Mouse (Mus musculus) heart, embryonic 14.5 days (tissue): ENCODE data around the gene Psmd5. TPM values are rescaled to one million over a fixed set of nuclear protein-coding genes. Genes with fewer than 3 reads are reported as not detected.

ENCODE experiments used
- ATAC-seq: fragments of 200-750 bp; cut with Nextera tagmentation; 2 replicates; pipeline ENCODE4 v1.8.0; 2017; ENCODE audit warnings: low read depth, moderate TSS enrichment; ENCODE audit not compliant: insufficient number of reproducible peaks, insufficient read depth, low FRiP score
- H3K27ac ChIP-seq, 2 experiments: fragments of 200-500 bp in 1 of 2; fragments of 300-500 bp in 1 of 2; sonication (generic) in 1 of 2; replicated peaks in 1 of 2; 2 replicates each; pipeline ENCODE4 v1.5.1; 2012 to 2014; ENCODE audit warnings: low read depth in 2 of 2, low read length in 2 of 2, control low read depth in 1 of 2, mild to moderate bottlenecking in 1 of 2, mixed read lengths in 1 of 2; ENCODE audit not compliant: control insufficient read depth in 1 of 2, insufficient read depth in 1 of 2
- H3K27me3 ChIP-seq: fragments of 300-500 bp; sonication (generic); 2 replicates; pipeline ENCODE4 v1.6.1; 2014; ENCODE audit warnings: mild to moderate bottlenecking, low read length, control low read depth; ENCODE audit not compliant: control insufficient read depth, insufficient read depth
- H3K36me3 ChIP-seq: fragments of 300-500 bp; sonication (generic); 2 replicates; pipeline ENCODE4 v1.6.1; 2014; ENCODE audit warnings: mild to moderate bottlenecking, control low read depth, low read length, mixed read lengths; ENCODE audit not compliant: control insufficient read depth, insufficient read depth
- H3K4me1 ChIP-seq, 2 experiments: fragments of 200-500 bp in 1 of 2; fragments of 300-500 bp in 1 of 2; sonication (generic) in 1 of 2; 2 replicates each; pipeline ENCODE4 v1.6.1; 2012 to 2014; ENCODE audit warnings: low read length in 2 of 2, control low read depth in 1 of 2, mixed read lengths in 1 of 2; ENCODE audit not compliant: control insufficient read depth in 2 of 2, insufficient read depth in 2 of 2
- H3K4me2 ChIP-seq: fragments of 300-500 bp; sonication (generic); 2 replicates; pipeline ENCODE4 v1.6.1; 2014; ENCODE audit warnings: mild to moderate bottlenecking, low read length
- H3K4me3 ChIP-seq, 2 experiments: fragments of 200-500 bp in 1 of 2; fragments of 300-500 bp in 1 of 2; sonication (generic) in 1 of 2; 2 replicates each; pipeline ENCODE4 v1.5.1; 2012 to 2014; ENCODE audit warnings: low read length in 2 of 2, mild to moderate bottlenecking in 2 of 2, control low read depth in 1 of 2, low read depth in 1 of 2, moderate library complexity in 1 of 2; ENCODE audit not compliant: control insufficient read depth in 1 of 2, insufficient read depth in 1 of 2
- H3K9ac ChIP-seq: fragments of 300-500 bp; sonication (generic); 2 replicates; pipeline ENCODE4 v1.6.1; 2014; ENCODE audit warnings: mild to moderate bottlenecking, low read length
- H3K9me3 ChIP-seq: fragments of 300-500 bp; sonication (generic); 2 replicates; pipeline ENCODE4 v1.6.1; 2016; ENCODE audit warnings: low read length, control low read depth; ENCODE audit not compliant: control insufficient read depth
- WGBS: fragments of 180-500 bp; shearing (Covaris S2); extraction: QIAGEN DNeasy Blood & Tissue Kit; methylation state at CpG from one replicate; pipeline ENCODE4 v1.1.7; 2014; 5-methylcytosine and 5-hydroxymethylcytosine counted together
- polyA plus RNA-seq: library from polyadenylated mRNA; unstranded; fragments of >200 nt; fragmentation: Nextera tagmentation; extraction: Ambion mirVana; gene quantifications from 2 replicates; pipeline ENCODE4 v1.2.1, GENCODE M21; 2014

Psmd5 gene
- polyA plus RNA-seq, 1 experiment from 2014 or later: 59.2 TPM

GRCm38 (mm10) chr2:34903191-34903590 lies 28.4 kb upstream of the Psmd5 start:
- Histone ChIP-seq H3K36me3 (no peaks in the 10 kb centered on the region), H3K27me3 (no peaks in the 10 kb centered on the region), H3K9ac (no peak overlapping the region), H3K4me1 (peaks cover 13 to 14% of the 10 kb centered on the region in 2 experiments), H3K4me3 (no peak overlapping the region), H3K9me3 (no peaks in the 10 kb centered on the region), H3K4me2 (no peak overlapping the region), H3K27ac (no peak overlapping the region)
- WGBS: 77% methylated on average over 7 of the region's 7 CpGs
- ATAC-seq: no peak

GRCm38 (mm10) chr2:34902731-34903130 lies 28.0 kb upstream of the Psmd5 start:
- Histone ChIP-seq H3K27me3 (no peaks in the 10 kb centered on the region), H3K4me3 (no peak overlapping the region), H3K9me3 (no peaks in the 10 kb centered on the region), H3K4me2 (no peak overlapping the region), H3K9ac (no peak overlapping the region), H3K36me3 (no peaks in the 10 kb centered on the region), H3K27ac (no peak overlapping the region), H3K4me1 (peaks cover 13 to 14% of the 10 kb centered on the region in 2 experiments)
- ATAC-seq: no peak
- 83% methylated on average over 6 of the region's 6 CpGs for WGBS

- no peak for ATAC-seq
- Histone ChIP-seq H3K4me2 (no peak overlapping the region), H3K36me3 (no peaks in the 10 kb centered on the region; the same call in 1 of the 2 replicates), H3K9ac (no peak overlapping the region), H3K27me3 (no peaks in the 10 kb centered on the region), H3K9me3 (no peaks in the 10 kb centered on the region), H3K4me1 (peaks cover 13 to 14% of the 10 kb centered on the region in 2 experiments), H3K27ac (no peak overlapping the region), H3K4me3 (no peak overlapping the region)
- WGBS: 74% methylated on average over 4 of the region's 4 CpGs
These were observed 27.0 kb upstream of the Psmd5 start for GRCm38 (mm10) chr2:34901726-34902125.

GRCm38 (mm10) chr2:34900412-34900811 lies 25.6 kb upstream of the Psmd5 start:
- H3K4me1 ChIP-seq: peaks cover 11 to 13% of the 10 kb centered on the region in 2 experiments
- no peaks in the 10 kb centered on the region; the same call in 1 of the 2 replicates for H3K36me3 ChIP-seq
- no peak overlapping the region for H3K9ac ChIP-seq
- ATAC-seq: no peak
- no peaks in the 10 kb centered on the region for H3K27me3 ChIP-seq
- 85% methylated on average over 1 of the region's 1 CpGs for WGBS
- H3K9me3 ChIP-seq: no peaks in the 10 kb centered on the region
- no peak overlapping the region for H3K27ac ChIP-seq
- H3K4me2 ChIP-seq: no peak overlapping the region
- no peak overlapping the region for H3K4me3 ChIP-seq

GRCm38 (mm10) chr2:34899682-34900081 lies 24.9 kb upstream of the Psmd5 start:
- peaks cover 9 to 11% of the 10 kb centered on the region in 2 experiments; a peak in 3 of 4 replicates for H3K4me1 ChIP-seq
- H3K36me3 ChIP-seq: no peaks in the 10 kb centered on the region; the same call in 1 of the 2 replicates
- H3K4me3 ChIP-seq: no peak overlapping the region
- no peaks in the 10 kb centered on the region for H3K27me3 ChIP-seq
- H3K27ac ChIP-seq: no peak overlapping the region
- H3K9me3 ChIP-seq: no peaks in the 10 kb centered on the region
- no peak overlapping the region for H3K9ac ChIP-seq
- no peak for ATAC-seq
- 76% methylated on average over 11 of the region's 11 CpGs for WGBS
- H3K4me2 ChIP-seq: no peak overlapping the region

- Histone ChIP-seq H3K4me1 (no peaks in the 10 kb centered on the region), H3K9me3 (no peaks in the 10 kb centered on the region), H3K27ac (no peak overlapping the region), H3K4me2 (no peak overlapping the region), H3K9ac (no peak overlapping the region), H3K27me3 (no peaks in the 10 kb centered on the region), H3K36me3 (no peaks in the 10 kb centered on the region; the same call in 1 of the 2 replicates), H3K4me3 (no peak overlapping the region)
- ATAC-seq: no peak
- 25% methylated on average over 10 of the region's 10 CpGs for WGBS
These were observed 23.1 kb upstream of the Psmd5 start for GRCm38 (mm10) chr2:34897820-34898219.

- no peaks in the 10 kb centered on the region for H3K27me3 ChIP-seq
- no peaks in the 10 kb centered on the region for H3K9me3 ChIP-seq
- H3K9ac ChIP-seq: no peak overlapping the region
- WGBS: 78% methylated on average over 17 of the region's 17 CpGs
- H3K27ac ChIP-seq: no peak overlapping the region
- H3K36me3 ChIP-seq: no peaks in the 10 kb centered on the region; the same call in 1 of the 2 replicates
- ATAC-seq: no peak
- no peak overlapping the region for H3K4me3 ChIP-seq
- H3K4me1 ChIP-seq: no peaks in the 10 kb centered on the region
- no peak overlapping the region for H3K4me2 ChIP-seq
These were observed 22.2 kb upstream of the Psmd5 start for GRCm38 (mm10) chr2:34896821-34897460.
